Mouse (Mus musculus): ENCODE results near the gene Prrc2c. TPM values are rescaled to one million over a fixed set of nuclear protein-coding genes. Genes with fewer than 3 reads are reported as not detected.
"Not testable (repeated sequence)": the region's sequence is repeated elsewhere in the genome, so short reads cannot be mapped to it uniquely, and the experiment has no call there.

The Prrc2c gene
- total RNA-seq, 2 experiments from 2014 or later = 150 to 251 TPM

- ATAC-seq (replicated peaks; ENCODE audit: low FRiP score, low TSS enrichment, poor library complexity, severe bottlenecking) = no peak
Measured at GRCm38 (mm10) chr1:162700389-162701066, 39.8 kb downstream of the Prrc2c start.

DNA sequence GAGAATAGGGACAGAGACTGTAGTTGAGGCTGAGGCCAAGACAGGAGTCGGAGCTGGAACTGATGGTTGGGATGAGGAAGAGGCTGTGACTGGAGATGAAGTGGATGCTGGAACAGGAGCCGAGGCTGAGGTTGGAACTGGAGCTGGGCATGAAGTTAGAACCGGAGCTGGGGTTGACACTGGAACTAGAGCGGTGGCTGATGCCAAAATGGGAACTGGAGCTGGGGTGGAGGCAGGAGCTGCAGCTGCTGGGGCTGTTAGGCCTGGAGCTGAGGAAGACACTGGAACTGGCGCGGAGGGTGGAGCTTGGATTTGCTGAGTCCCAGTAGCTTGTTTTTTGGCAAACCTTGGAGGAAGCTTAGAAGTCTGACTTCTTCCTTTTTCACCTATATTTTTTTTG, 42.5 kb downstream of the Prrc2c start:
- ATAC-seq (replicated peaks; ENCODE audit: low FRiP score, low TSS enrichment, poor library complexity, severe bottlenecking) = no peak; the same call in 1 of the 2 replicates

GRCm38 (mm10) chr1:162693721-162694120, 46.6 kb downstream of the Prrc2c start:
- no peak for ATAC-seq (replicated peaks; ENCODE audit: low FRiP score, low TSS enrichment, poor library complexity, severe bottlenecking)

DNA sequence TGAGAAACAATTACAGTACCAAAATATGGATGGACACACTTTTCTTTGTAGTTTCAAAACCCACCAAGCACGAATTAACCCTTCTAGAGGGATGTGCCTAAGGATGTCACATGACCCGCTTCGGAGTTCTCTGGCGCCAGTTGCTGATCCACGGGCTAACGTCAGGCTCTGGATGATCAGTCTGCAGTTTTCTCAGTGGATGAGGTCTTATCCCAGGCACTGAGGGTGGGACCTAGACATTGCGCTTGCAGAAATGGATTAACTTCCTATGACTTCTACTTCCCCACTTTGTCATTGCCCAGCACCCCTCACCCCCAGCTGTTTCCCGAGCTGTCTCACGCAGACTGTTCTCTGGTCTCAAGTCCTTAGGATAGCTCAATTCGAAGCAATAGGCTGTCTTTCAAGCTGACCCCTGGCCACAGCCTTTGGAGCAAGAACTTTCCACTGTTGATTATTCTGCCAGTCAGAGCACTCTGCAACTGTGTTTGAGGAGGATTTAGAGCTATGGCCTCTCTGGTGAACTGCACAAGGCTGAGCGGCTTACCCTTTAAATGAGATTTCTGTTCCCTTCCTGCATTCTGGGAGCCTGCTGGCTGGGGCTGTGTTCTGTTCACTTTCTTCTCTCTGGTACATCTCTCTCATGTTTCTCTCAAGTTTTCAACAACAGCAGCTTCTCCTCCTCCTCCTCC, 74.7 kb downstream of the Prrc2c start:
- peak; percentile 38; the same call in 1 of the 2 replicates for ATAC-seq (replicated peaks; ENCODE audit: low FRiP score, low TSS enrichment, poor library complexity, severe bottlenecking)

DNA sequence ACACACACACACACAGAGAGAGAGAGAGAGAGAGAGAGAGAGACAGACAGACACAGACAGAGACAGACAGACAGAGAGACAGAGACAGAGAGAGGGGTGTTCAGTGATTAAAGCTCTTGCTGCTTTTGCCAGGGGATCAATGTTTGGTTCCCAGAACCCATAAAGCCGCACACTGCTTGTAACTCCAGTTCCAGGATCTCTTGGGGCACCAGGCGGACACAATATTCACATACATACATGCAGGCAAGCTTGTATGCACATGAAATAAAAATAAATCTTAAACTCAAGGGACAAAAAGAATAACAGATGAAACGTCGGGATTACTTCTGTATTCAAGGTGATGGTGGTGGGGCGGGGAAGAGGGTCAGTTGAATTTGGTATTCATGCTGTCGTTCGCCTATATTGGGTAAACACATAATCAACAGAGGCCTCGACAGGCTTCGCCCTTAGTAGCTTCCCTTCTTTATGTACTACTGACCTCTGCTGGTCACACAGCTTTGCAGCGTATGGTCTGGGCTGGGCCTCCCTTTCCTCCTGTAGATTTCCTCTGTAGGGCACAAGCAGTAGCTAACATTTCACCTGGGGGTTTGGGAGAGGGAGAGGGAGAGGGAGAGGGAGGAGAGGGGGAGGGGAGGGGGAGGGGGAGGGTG, 75.4 kb downstream of the Prrc2c start:
- peak; percentile 95 for ATAC-seq (replicated peaks; ENCODE audit: low FRiP score, low TSS enrichment, poor library complexity, severe bottlenecking)

GRCm38 (mm10) chr1:162660276-162660860, 80.0 kb downstream of the Prrc2c start:
- peak; percentile 35; the same call in 1 of the 2 replicates for ATAC-seq (replicated peaks; ENCODE audit: low FRiP score, low TSS enrichment, poor library complexity, severe bottlenecking)

DNA sequence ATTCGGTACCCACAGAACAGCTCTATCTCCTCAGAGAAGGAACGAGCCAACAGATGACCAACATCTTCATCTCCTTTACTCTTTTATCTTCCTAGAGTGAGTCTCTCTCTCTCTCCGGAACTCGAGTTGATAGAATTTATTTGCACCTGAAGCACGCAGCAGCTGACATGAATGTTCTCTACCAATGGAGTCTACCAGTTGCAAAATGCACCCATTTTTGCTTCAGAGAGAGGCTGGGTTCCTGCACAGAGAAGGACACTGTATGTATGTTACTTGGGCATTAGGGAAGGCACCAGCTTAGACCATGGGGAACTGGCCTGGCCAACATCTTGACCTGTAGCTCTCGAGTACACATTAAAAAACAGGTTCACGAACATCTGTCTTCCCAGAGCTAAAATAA, 82.2 kb downstream of the Prrc2c start, which contains the start of gene Myocos:
Gene Myocos (minus strand): TSS at position 101 of the 400 bp plus-strand sequence.
- ATAC-seq (replicated peaks; ENCODE audit: low FRiP score, low TSS enrichment, poor library complexity, severe bottlenecking) = no peak

DNA sequence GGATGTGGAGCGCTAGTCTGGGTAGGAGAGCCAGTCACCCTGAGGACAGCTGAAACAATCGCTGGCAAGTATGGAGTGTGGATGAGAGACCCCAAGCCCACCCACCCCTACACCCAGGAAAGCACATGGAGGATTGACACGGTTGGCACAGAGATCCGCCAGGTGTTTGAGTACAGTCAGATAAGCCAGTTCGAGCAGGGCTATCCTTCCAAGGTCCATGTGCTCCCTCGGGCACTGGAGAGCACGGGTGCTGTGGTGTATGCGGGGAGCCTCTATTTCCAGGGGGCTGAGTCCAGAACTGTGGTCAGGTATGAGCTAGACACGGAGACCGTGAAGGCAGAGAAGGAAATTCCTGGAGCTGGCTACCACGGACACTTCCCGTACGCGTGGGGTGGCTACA, 91.9 kb downstream of the Prrc2c start:
- ATAC-seq (replicated peaks; ENCODE audit: low FRiP score, low TSS enrichment, poor library complexity, severe bottlenecking) = no peak

DNA sequence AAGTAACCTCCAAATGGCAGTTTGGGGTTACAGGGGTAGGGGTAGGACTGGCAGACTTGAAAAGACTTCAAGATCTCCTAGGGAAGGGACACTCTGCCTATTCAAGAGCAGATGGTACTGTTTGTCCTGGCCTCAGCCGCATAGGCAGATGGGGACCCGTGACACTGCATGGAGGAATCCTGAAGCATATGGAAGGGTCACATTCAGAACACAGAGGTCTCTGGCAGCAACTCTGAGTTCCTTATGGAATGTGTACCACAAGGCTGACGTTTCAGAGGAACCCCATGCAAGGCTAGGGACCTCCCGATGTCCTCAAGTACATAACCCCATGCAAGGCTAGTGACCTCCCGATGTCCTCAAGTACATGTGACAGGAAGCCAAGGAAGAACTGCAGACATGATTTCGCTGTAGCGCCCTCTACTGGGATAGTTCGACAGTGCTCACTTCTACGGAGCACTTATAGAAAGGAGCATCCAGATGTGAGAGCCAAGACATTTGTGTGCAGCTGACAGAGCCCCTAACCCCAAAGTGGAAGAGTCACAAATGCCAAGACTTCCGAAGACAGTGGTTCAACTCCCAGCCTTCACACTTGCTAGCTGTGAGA, 94.2 kb downstream of the Prrc2c start:
- ATAC-seq (replicated peaks; ENCODE audit: low FRiP score, low TSS enrichment, poor library complexity, severe bottlenecking) = peak; percentile 77

GRCm38 (mm10) chr1:162643752-162644151, 96.6 kb downstream of the Prrc2c start:
- no peak for ATAC-seq (replicated peaks; ENCODE audit: low FRiP score, low TSS enrichment, poor library complexity, severe bottlenecking)

GRCm38 (mm10) chr1:162642591-162642990, 97.8 kb downstream of the Prrc2c start:
- no peak for ATAC-seq (replicated peaks; ENCODE audit: low FRiP score, low TSS enrichment, poor library complexity, severe bottlenecking)

GRCm38 (mm10) chr1:162639861-162640260, 100.5 kb downstream of the Prrc2c start:
- ATAC-seq (replicated peaks; ENCODE audit: low FRiP score, low TSS enrichment, poor library complexity, severe bottlenecking) = no peak

- no peak for ATAC-seq (replicated peaks; ENCODE audit: low FRiP score, low TSS enrichment, poor library complexity, severe bottlenecking)
Measured at GRCm38 (mm10) chr1:162639051-162639750, 101.2 kb downstream of the Prrc2c start, which contains the start of gene Myoc. Myoc (plus strand) TSS chr1:162639155.

- ATAC-seq (replicated peaks; ENCODE audit: low FRiP score, low TSS enrichment, poor library complexity, severe bottlenecking) = no peak
Measured at GRCm38 (mm10) chr1:162638535-162638934, 101.8 kb downstream of the Prrc2c start.

GRCm38 (mm10) chr1:162636516-162636915, 103.8 kb downstream of the Prrc2c start:
- ATAC-seq (replicated peaks; ENCODE audit: low FRiP score, low TSS enrichment, poor library complexity, severe bottlenecking) = no peak

DNA sequence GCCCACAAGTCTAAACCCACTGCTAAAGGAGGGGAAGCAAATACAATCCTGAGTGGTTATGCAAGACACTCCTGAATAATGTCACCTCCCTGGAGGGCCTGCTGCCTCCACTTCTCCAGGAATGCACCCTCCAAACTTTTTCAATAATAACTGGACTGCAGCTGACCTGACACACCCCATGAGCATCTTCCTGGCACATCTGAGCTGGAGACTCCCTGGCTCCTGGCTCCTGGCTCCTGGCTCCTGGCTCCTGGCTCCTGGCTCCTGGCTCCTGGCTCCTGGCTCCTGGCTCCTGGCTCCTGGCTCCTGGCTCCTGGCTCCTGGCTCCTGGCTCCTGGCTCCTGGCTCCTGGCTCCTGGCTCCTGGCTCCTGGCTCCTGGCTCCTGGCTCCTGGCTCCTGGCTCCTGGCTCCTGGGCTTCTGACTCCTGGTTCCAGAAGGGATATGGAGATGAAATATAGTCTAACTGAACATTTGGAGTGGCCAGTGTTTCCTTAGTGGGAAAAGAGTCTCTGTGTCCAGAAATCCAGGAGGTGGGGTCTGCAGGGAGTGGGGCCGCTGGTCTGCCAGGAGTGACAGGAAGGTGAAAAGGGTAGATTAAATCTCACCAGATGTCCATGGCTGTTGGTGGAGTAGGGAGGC, 104.9 kb downstream of the Prrc2c start:
- ATAC-seq (replicated peaks; ENCODE audit: low FRiP score, low TSS enrichment, poor library complexity, severe bottlenecking) = not testable (repeated sequence)

GRCm38 (mm10) chr1:162628326-162628725, 112.0 kb downstream of the Prrc2c start:
- ATAC-seq (replicated peaks; ENCODE audit: low FRiP score, low TSS enrichment, poor library complexity, severe bottlenecking) = not testable (repeated sequence)

GRCm38 (mm10) chr1:162627821-162628220, 112.5 kb downstream of the Prrc2c start:
- ATAC-seq (replicated peaks; ENCODE audit: low FRiP score, low TSS enrichment, poor library complexity, severe bottlenecking) = not testable (repeated sequence)
